12 mouse cellular contexts compared by ENCODE assay signal in the genomic region with DNA sequence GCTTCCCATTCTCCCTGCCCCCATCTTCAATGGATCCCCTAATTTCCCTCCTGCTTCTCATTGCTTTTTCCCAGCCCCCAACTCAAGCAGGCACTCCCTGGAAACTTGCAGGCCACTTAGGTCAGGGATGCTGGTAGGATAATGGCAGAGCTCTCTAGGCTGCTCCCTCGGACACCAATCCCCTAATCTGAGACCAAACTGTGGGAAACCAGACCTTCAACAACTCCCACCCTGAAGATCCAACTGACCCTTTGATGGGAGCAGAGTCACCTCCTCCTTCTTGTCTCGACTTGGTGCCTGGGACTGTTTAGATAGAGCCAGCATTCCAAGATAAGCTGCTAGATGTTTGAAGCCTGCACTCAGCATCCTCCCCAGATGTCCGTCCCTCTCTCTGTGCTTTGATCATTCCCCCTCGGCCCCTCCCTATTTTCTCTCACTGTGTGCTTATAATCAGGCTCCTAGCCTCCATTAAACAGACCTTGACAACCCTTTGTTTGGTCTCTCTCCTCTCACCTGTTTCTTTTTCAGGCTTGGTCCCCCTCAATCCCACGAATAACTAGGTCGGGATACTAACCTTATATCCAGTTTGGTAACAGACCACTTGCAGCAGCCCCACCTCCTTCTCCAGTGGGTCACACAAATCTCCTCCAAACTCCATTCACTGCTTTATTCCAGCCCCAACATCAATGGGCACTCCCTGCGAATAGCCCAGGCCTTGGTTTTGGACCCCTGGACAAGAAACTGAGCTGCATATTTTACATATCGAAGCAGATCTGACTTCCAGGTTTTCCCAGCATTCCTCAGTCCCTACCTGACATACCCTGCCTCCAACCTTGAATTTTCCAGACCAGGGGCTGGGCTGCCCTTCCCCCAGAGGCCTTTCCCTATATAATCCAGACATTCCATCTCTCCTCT. TPM values are rescaled to one million over a fixed set of nuclear protein-coding genes. Genes with fewer than 3 reads are reported as not detected.
DNase-seq lines count a peak whose midpoint lies in the region; ATAC-seq and TF ChIP-seq lines count a peak whose summit lies in the region.
"Had no signal": no experiment of that assay in that cellular context is flagged by ENCODE, and none has a peak within 500 bp of the region (broad histone marks: within the 10 kb centered on the region; RNA-seq: fewer than 3 reads in every experiment).

No protein-coding gene starts in this region.

- H3K9me3 ChIP-seq in heart, embryonic 11.5 days (replicated peaks; ENCODE audit: control insufficient read depth, low read length) = no peaks in the 10 kb centered on the region
- no peaks in the 10 kb centered on the region for H3K9me3 ChIP-seq in lung, postnatal 0 days (ENCODE audit: low read length)
- no peaks in the 10 kb centered on the region for H3K9me3 ChIP-seq in limb, embryonic 10.5 days (replicated peaks)

- WGBS in heart, embryonic 11.5 days (ENCODE audit: insufficient replicate concordance) = 11% methylated on average over 8 of the region's 8 CpGs
- WGBS in lung, postnatal 0 days = 9% methylated on average over 8 of the region's 8 CpGs
- 30% methylated on average over 8 of the region's 8 CpGs for WGBS in lung, adult 2 months
- 13% methylated on average over 8 of the region's 8 CpGs for WGBS in limb, embryonic 10.5 days
- WGBS in small intestine, adult 2 months = 17% methylated on average over 8 of the region's 8 CpGs

- H3K9ac ChIP-seq in heart, embryonic 11.5 days (ENCODE audit: low read depth, low read length) = no peak overlapping the region
- H3K9ac ChIP-seq in lung, postnatal 0 days (replicated peaks; ENCODE audit: low read depth) = no peak overlapping the region

- peak; percentile 31 for ATAC-seq in heart, embryonic 11.5 days (replicated peaks; ENCODE audit: insufficient number of reproducible peaks, low FRiP score, low TSS enrichment)
- peak; percentile 58 for ATAC-seq in lung, postnatal 0 days

- no peak for TF ChIP-seq CTCF in lung, postnatal 0 days (IDR thresholded peaks at IDR 0.05)
- TF ChIP-seq CTCF in lung, adult 2 months (IDR thresholded peaks at IDR 0.05; ENCODE audit: insufficient read depth, low read length) = no peak
- TF ChIP-seq CTCF in small intestine, adult 2 months (IDR thresholded peaks at IDR 0.05; ENCODE audit: extremely low read depth, insufficient read length, insufficient replicate concordance, low read depth, low read length) = no peak

- H3K36me3 ChIP-seq in heart, embryonic 11.5 days (ENCODE audit: control insufficient read depth, insufficient read depth, low read length) = peaks cover 4% of the 10 kb centered on the region; the same call in 1 of the 2 replicates
- 0 out of 2 replicates have a peak, but pooled peaks cover 9% of the 10 kb centered on the region for H3K36me3 ChIP-seq in lung, postnatal 0 days (ENCODE audit: insufficient read depth, low read length)
- peaks cover 56% of the 10 kb centered on the region for H3K36me3 ChIP-seq in limb, embryonic 10.5 days
- peaks cover 11% of the 10 kb centered on the region for H3K36me3 ChIP-seq in small intestine, adult 2 months (ENCODE audit: control insufficient read depth, insufficient read depth, low read length)

- intact Hi-C loops in heart, postnatal 25 days (cut with DNase I) = no loop called here
- intact Hi-C loops in gastrocnemius, postnatal 14 days (cut with DNase I; ENCODE audit: low total_unique reads) = no loop called here

- H3K4me2 ChIP-seq in heart, embryonic 11.5 days = no peak overlapping the region
- no peak overlapping the region for H3K4me2 ChIP-seq in lung, postnatal 0 days (replicated peaks; ENCODE audit: low read depth, low read length)

- no peak for DNase-seq in heart, postnatal 25 days (ENCODE audit: low spot score)
- DNase-seq in lung, postnatal 0 days (ENCODE audit: low spot score) = no peak
- DNase-seq in lung, adult 2 months = no peak
- DNase-seq in limb, embryonic 10.5 days (ENCODE audit: low spot score) = no peak
- DNase-seq in gastrocnemius, adult 8-10 months (ENCODE audit: low spot score in 2 of 2) = no peak
- no peak for DNase-seq in gastrocnemius, postnatal 14 days
- DNase-seq: adrenal gland, adult 8-10 months; kidney, postnatal 10 days had no signal

- no peak for TF ChIP-seq POLR2A in lung, adult 2 months (IDR thresholded peaks at IDR 0.05; ENCODE audit: borderline replicate concordance, extremely low read depth, low read depth, low read length)
- no peak for TF ChIP-seq POLR2A in small intestine, adult 2 months (IDR thresholded peaks at IDR 0.05; ENCODE audit: low read depth, low read length)

- H3K27ac ChIP-seq in heart, embryonic 11.5 days (ENCODE audit: low read depth, low read length) = peak overlapping the region; percentile 4; the same call in 1 of the 2 replicates
- peak overlapping the region; percentile 32; the same call in 1 of the 2 replicates for H3K27ac ChIP-seq in lung, postnatal 0 days (ENCODE audit: low read length)
- H3K27ac ChIP-seq in limb, embryonic 10.5 days = 0 out of 2 replicates have a peak overlapping the region, but pooled peaks have one; percentile 15
- H3K27ac ChIP-seq in small intestine, adult 2 months (ENCODE audit: insufficient read depth, low read depth, low read length) = peak overlapping the region; percentile 84

- TF ChIP-seq EP300 in lung, postnatal 0 days (IDR thresholded peaks at IDR 0.05) = no peak

- peaks cover 14% of the 10 kb centered on the region for H3K4me1 ChIP-seq in heart, embryonic 11.5 days (ENCODE audit: control insufficient read depth, insufficient read depth, low read length)
- no peaks in the 10 kb centered on the region for H3K4me1 ChIP-seq in lung, postnatal 0 days (ENCODE audit: insufficient read depth, low read depth, low read length)
- H3K4me1 ChIP-seq in lung, adult 2 months (ENCODE audit: control insufficient read depth, insufficient read depth, low read length) = peaks cover 3% of the 10 kb centered on the region; the same call in 1 of the 2 replicates
- peaks cover 16% of the 10 kb centered on the region for H3K4me1 ChIP-seq in limb, embryonic 10.5 days
- H3K4me1 ChIP-seq in small intestine, adult 2 months (ENCODE audit: control insufficient read depth, insufficient read depth, insufficient read length, low read length) = peaks cover 22% of the 10 kb centered on the region

- H3K4me3 ChIP-seq in heart, embryonic 11.5 days (ENCODE audit: low read depth, low read length) = no peak overlapping the region
- H3K4me3 ChIP-seq in lung, postnatal 0 days (ENCODE audit: low read depth, low read length) = no peak overlapping the region
- no peak overlapping the region for H3K4me3 ChIP-seq in lung, adult 2 months (replicated peaks; ENCODE audit: extremely low read depth, low read depth, low read length)
- H3K4me3 ChIP-seq in limb, embryonic 10.5 days = no peak overlapping the region
- no peak overlapping the region for H3K4me3 ChIP-seq in small intestine, adult 2 months (ENCODE audit: low read depth, low read length)

- H3K27me3 ChIP-seq in heart, embryonic 11.5 days (ENCODE audit: control insufficient read depth, insufficient read depth, low read length) = no peaks in the 10 kb centered on the region
- no peaks in the 10 kb centered on the region for H3K27me3 ChIP-seq in lung, postnatal 0 days (replicated peaks; ENCODE audit: insufficient read depth, low read length)
- no peaks in the 10 kb centered on the region for H3K27me3 ChIP-seq in limb, embryonic 10.5 days (ENCODE audit: low read depth, poor library complexity, severe bottlenecking)
- H3K27me3 ChIP-seq in small intestine, adult 2 months (ENCODE audit: control insufficient read depth, insufficient read depth, low read length) = no peaks in the 10 kb centered on the region

RNA-seq across cellular contexts. Expression of a gene that starts 14.7 kb away (rescaled TPM):
- 13.8 and 17.9 TPM in 2 replicates for polyA plus RNA-seq in heart, embryonic 11.5 days (2014; fragmentation: Nextera tagmentation; extraction: Ambion mirVana)
- total RNA-seq in heart, postnatal 25 days (2021) = 10 to 100 TPM; 27.4 to 28.0 TPM
- 24.3 and 26.2 TPM in 2 replicates for polyA plus RNA-seq in lung, postnatal 0 days (2015; fragmentation: Nextera tagmentation; extraction: Ambion mirVana)
- polyA plus RNA-seq in lung, adult 2 months (2012; rRNA removed) = 11.8 and 16.3 TPM in 2 replicates
- polyA plus RNA-seq in limb, embryonic 10.5 days (2016; fragmentation: Nextera tagmentation; extraction: Ambion mirVana) = 14.4 and 15.8 TPM in 2 replicates
- 0.80 and 3.4 TPM in 2 replicates for polyA plus RNA-seq in small intestine, adult 2 months (2012; rRNA removed)
- total RNA-seq in gastrocnemius, adult 8-10 months (2022) = 10 to 100 TPM; 10.8 to 17.7 (median 12.8) TPM
- 10 to 100 TPM in 1 of 2 experiments, 1 to 10 TPM in 1; 7.6 to 15.0 TPM for total RNA-seq in gastrocnemius, postnatal 14 days (2021)

RNA-seq across cellular contexts. Expression of a gene that starts 24.4 kb away (rescaled TPM):
- polyA plus RNA-seq in heart, embryonic 11.5 days (2014; fragmentation: Nextera tagmentation; extraction: Ambion mirVana) = not detected in 2 replicates
- not detected for total RNA-seq in heart, postnatal 25 days (2021)
- polyA plus RNA-seq in lung, postnatal 0 days (2015; fragmentation: Nextera tagmentation; extraction: Ambion mirVana) = not detected in 2 replicates
- polyA plus RNA-seq in lung, adult 2 months (2012; rRNA removed) = not detected in 2 replicates
- polyA plus RNA-seq in limb, embryonic 10.5 days (2016; fragmentation: Nextera tagmentation; extraction: Ambion mirVana) = not detected in 2 replicates
- not detected in 2 replicates for polyA plus RNA-seq in small intestine, adult 2 months (2012; rRNA removed)
- total RNA-seq in gastrocnemius, adult 8-10 months (2022) = not detected
- not detected for total RNA-seq in gastrocnemius, postnatal 14 days (2021)
- total RNA-seq: adrenal gland, adult 8-10 months; left cerebral cortex, postnatal 14 days had no signal
- polyA plus RNA-seq: heart, embryonic 16.5 days had no signal

RNA-seq across cellular contexts. Expression of a gene that starts 34.1 kb away (rescaled TPM):
- 24.8 and 28.0 TPM in 2 replicates for polyA plus RNA-seq in heart, embryonic 11.5 days (2014; fragmentation: Nextera tagmentation; extraction: Ambion mirVana)
- 10 to 100 TPM; 17.5 to 20.0 TPM for total RNA-seq in heart, postnatal 25 days (2021)
- polyA plus RNA-seq in lung, postnatal 0 days (2015; fragmentation: Nextera tagmentation; extraction: Ambion mirVana) = 26.0 and 31.9 TPM in 2 replicates
- polyA plus RNA-seq in lung, adult 2 months (2012; rRNA removed) = 9.9 and 10.7 TPM in 2 replicates
- 39.5 and 44.0 TPM in 2 replicates for polyA plus RNA-seq in limb, embryonic 10.5 days (2016; fragmentation: Nextera tagmentation; extraction: Ambion mirVana)
- 2.8 and 4.0 TPM in 2 replicates for polyA plus RNA-seq in small intestine, adult 2 months (2012; rRNA removed)
- total RNA-seq in gastrocnemius, adult 8-10 months (2022) = 10 to 100 TPM; 16.0 to 20.6 (median 17.8) TPM
- 10 to 100 TPM; 10.0 to 12.5 TPM for total RNA-seq in gastrocnemius, postnatal 14 days (2021)

RNA-seq across cellular contexts. Expression of a gene that starts 52.9 kb away (rescaled TPM):
- 8.4 and 11.1 TPM in 2 replicates for polyA plus RNA-seq in heart, embryonic 11.5 days (2014; fragmentation: Nextera tagmentation; extraction: Ambion mirVana)
- total RNA-seq in heart, postnatal 25 days (2021) = 10 to 100 TPM; 14.3 to 18.0 TPM
- 3.6 and 4.3 TPM in 2 replicates for polyA plus RNA-seq in lung, postnatal 0 days (2015; fragmentation: Nextera tagmentation; extraction: Ambion mirVana)
- polyA plus RNA-seq in lung, adult 2 months (2012; rRNA removed) = 4.8 and 10.8 TPM in 2 replicates
- 7.6 and 8.7 TPM in 2 replicates for polyA plus RNA-seq in limb, embryonic 10.5 days (2016; fragmentation: Nextera tagmentation; extraction: Ambion mirVana)
- 13.5 and 36.1 TPM in 2 replicates for polyA plus RNA-seq in small intestine, adult 2 months (2012; rRNA removed)
- total RNA-seq in gastrocnemius, adult 8-10 months (2022) = 1 to 10 TPM; 6.8 to 8.8 (median 7.2) TPM
- 1 to 10 TPM; 6.0 to 7.4 TPM for total RNA-seq in gastrocnemius, postnatal 14 days (2021)

Comparison
In these comparisons a context has a peak if more than half of its experiments do, and no peak if none do; other contexts are left out.
1. H3K27ac ChIP-seq: peak in every context shown above with its lines; median percentile 84 in small intestine, adult 2 months; 32 in lung, postnatal 0 days; 15 in limb, embryonic 10.5 days; 4 in heart, embryonic 11.5 days.